Comparison of ENCODE assay signal across 8 mouse cellular contexts in the genomic region with DNA sequence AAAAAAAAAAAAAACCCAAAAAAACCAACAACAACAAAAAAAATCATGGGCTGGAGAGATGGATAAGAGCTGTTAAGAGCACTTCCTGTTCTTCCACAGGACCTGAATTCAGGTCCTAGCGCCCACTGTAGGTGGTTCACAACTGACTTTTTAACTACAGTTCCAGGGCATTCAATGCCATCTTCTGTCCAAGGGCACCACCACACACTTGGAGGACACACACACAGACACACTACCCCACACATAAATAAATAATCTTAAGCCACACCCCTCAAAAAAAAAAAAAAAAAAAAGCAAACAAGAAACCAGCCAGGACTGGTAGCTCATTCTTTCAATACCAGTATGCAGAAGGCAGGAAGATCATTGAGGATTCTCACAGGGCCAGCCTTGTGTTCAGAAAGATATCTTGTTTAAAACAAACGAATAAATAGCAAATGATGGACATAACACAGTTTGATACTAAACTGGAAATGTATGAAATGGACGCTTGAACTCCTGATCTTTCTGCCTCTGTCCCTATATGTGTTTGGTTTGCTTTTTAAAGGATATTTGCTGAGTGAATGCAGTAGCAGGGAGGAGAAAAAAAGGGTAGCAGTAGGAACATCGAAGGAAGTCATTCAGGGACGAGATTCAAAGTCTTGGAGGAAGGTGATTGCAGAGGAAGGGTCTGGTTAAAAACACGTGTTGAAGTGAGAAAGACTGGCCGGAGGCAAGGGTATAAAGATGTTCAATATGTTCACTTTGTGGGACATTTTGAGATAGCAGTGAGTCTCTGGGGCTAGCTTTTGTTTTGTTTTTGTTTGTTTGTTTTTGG. TPM values are rescaled to one million over a fixed set of nuclear protein-coding genes. Genes with fewer than 3 reads are reported as not detected.
A peak's percentile ranks its signal among the peaks of the same experiment; 100 is the strongest.
DNase-seq lines count a peak whose midpoint lies in the region; ATAC-seq and TF ChIP-seq lines count a peak whose summit lies in the region.

No protein-coding gene starts in this region.

- H3K4me3 ChIP-seq in heart, adult 2 months: peak overlapping the region; percentile 81
- peak overlapping the region; percentile 94 for H3K4me3 ChIP-seq in embryonic facial prominence, embryonic 14.5 days (ENCODE audit: low read depth, low read length)
- peak overlapping the region; percentile 82 for H3K4me3 ChIP-seq in limb, embryonic 11.5 days (ENCODE audit: low read depth, low read length)
- H3K4me3 ChIP-seq in olfactory bulb, adult 2 months (ENCODE audit: insufficient read depth, low read depth, low read length): peak overlapping the region; percentile 62

- no peaks in the 10 kb centered on the region for H3K9me3 ChIP-seq in embryonic facial prominence, embryonic 14.5 days (ENCODE audit: control insufficient read depth, low read length)
- no peaks in the 10 kb centered on the region for H3K9me3 ChIP-seq in limb, embryonic 11.5 days (ENCODE audit: control insufficient read depth, low read length)

- TF ChIP-seq POLR2A in heart, adult 2 months (IDR thresholded peaks at IDR 0.05; ENCODE audit: insufficient read depth, low read depth, low read length): no peak
- TF ChIP-seq POLR2A in olfactory bulb, adult 2 months (IDR thresholded peaks at IDR 0.05; ENCODE audit: insufficient read depth, low read depth, low read length): no peak

- no peak for ATAC-seq in embryonic facial prominence, embryonic 14.5 days (ENCODE audit: low read depth)
- ATAC-seq in limb, embryonic 11.5 days (ENCODE audit: insufficient number of reproducible peaks, low FRiP score, low TSS enrichment, low read depth): no peak

- TF ChIP-seq EP300 in heart, adult 2 months (IDR thresholded peaks at IDR 0.05; ENCODE audit: insufficient read depth, low read depth, low read length): no peak

- peak overlapping the region; percentile 64 for H3K4me2 ChIP-seq in embryonic facial prominence, embryonic 14.5 days (ENCODE audit: low read depth, low read length)
- peak overlapping the region; percentile 60 for H3K4me2 ChIP-seq in limb, embryonic 11.5 days (ENCODE audit: low read depth, severe bottlenecking)

- no peaks in the 10 kb centered on the region for H3K79me2 ChIP-seq in heart, adult 2 months (replicated peaks; ENCODE audit: control insufficient read depth, insufficient read depth, low read length)

- H3K4me1 ChIP-seq in heart, adult 2 months (ENCODE audit: control insufficient read depth, insufficient read depth, low read length): no peaks in the 10 kb centered on the region; the same call in 1 of the 2 replicates
- H3K4me1 ChIP-seq in embryonic facial prominence, embryonic 14.5 days (ENCODE audit: control insufficient read depth, insufficient read depth, low read length): peaks cover 10% of the 10 kb centered on the region; the same call in 1 of the 2 replicates
- H3K4me1 ChIP-seq in limb, embryonic 11.5 days (ENCODE audit: control insufficient read depth, insufficient read depth, low read length): 0 out of 2 replicates have a peak, but pooled peaks cover 3% of the 10 kb centered on the region
- no peaks in the 10 kb centered on the region for H3K4me1 ChIP-seq in olfactory bulb, adult 2 months (ENCODE audit: control insufficient read depth, insufficient read depth, low read length)

- peak overlapping the region; percentile 81 for H3K9ac ChIP-seq in heart, adult 2 months (ENCODE audit: low read depth, low read length)
- peak overlapping the region; percentile 86 for H3K9ac ChIP-seq in embryonic facial prominence, embryonic 14.5 days (ENCODE audit: low read depth, low read length)
- peak overlapping the region; percentile 75 for H3K9ac ChIP-seq in limb, embryonic 11.5 days (ENCODE audit: low read length)

- 17% methylated on average over 7 of the region's 7 CpGs for WGBS in heart, adult 2 months
- WGBS in embryonic facial prominence, embryonic 14.5 days: 23% methylated on average over 7 of the region's 7 CpGs
- WGBS in limb, embryonic 11.5 days: 23% methylated on average over 7 of the region's 7 CpGs
- WGBS in olfactory bulb, adult 2 months: 21% methylated on average over 7 of the region's 7 CpGs

- TF ChIP-seq CTCF in heart, adult 2 months (IDR thresholded peaks at IDR 0.05): no peak
- no peak for TF ChIP-seq CTCF in olfactory bulb, adult 2 months (IDR thresholded peaks at IDR 0.05; ENCODE audit: insufficient read depth, low read depth, low read length)

- H3K27ac ChIP-seq in heart, adult 2 months: peak overlapping the region; percentile 97
- peak overlapping the region; percentile 98 for H3K27ac ChIP-seq in embryonic facial prominence, embryonic 14.5 days (replicated peaks; ENCODE audit: low read depth, low read length)
- peak overlapping the region; percentile 93 for H3K27ac ChIP-seq in limb, embryonic 11.5 days (replicated peaks; ENCODE audit: low read depth, low read length)
- peak overlapping the region; percentile 79; the same call in 1 of the 2 replicates for H3K27ac ChIP-seq in olfactory bulb, adult 2 months (ENCODE audit: insufficient read depth, low read depth, low read length)

- no peaks in the 10 kb centered on the region; the same call in 1 of the 2 replicates for H3K36me3 ChIP-seq in heart, adult 2 months (ENCODE audit: control insufficient read depth, insufficient read depth, low read length)
- H3K36me3 ChIP-seq in embryonic facial prominence, embryonic 14.5 days (ENCODE audit: control insufficient read depth, insufficient read depth, low read length): no peaks in the 10 kb centered on the region
- H3K36me3 ChIP-seq in limb, embryonic 11.5 days (ENCODE audit: control insufficient read depth, insufficient read depth, low read length): no peaks in the 10 kb centered on the region

- no peak for DNase-seq in heart, adult 2 months
- no peak for DNase-seq in heart, adult 9 months (ENCODE audit: low spot score in 2 of 2)
- DNase-seq in CD4-positive helper T cell, adult 2 months (ENCODE audit: low read depth, low spot score): peak; percentile 56
- DNase-seq in embryonic facial prominence, embryonic 14.5 days (ENCODE audit: low spot score): no peak
- DNase-seq in limb, embryonic 11.5 days (ENCODE audit: low spot score): no peak
- DNase-seq in adrenal gland, adult 2 months: no peak
- no peak for DNase-seq in left cerebral cortex, postnatal 14 days (ENCODE audit: low spot score in 2 of 2)

- no peaks in the 10 kb centered on the region for H3K27me3 ChIP-seq in heart, adult 2 months (ENCODE audit: control insufficient read depth, insufficient read depth, low read length)
- no peaks in the 10 kb centered on the region for H3K27me3 ChIP-seq in embryonic facial prominence, embryonic 14.5 days (replicated peaks; ENCODE audit: control insufficient read depth, insufficient read depth, low read length)
- no peaks in the 10 kb centered on the region for H3K27me3 ChIP-seq in limb, embryonic 11.5 days (ENCODE audit: control insufficient read depth, insufficient read depth, low read length)

- intact Hi-C loops in heart, adult 2 months (cut with DNase I): loop anchor here (5.0 to 10.0 kb wide), 2 partner anchors 108 to 1290 kb away; a partner anchor contains a TSS
- intact Hi-C loops in left cerebral cortex, postnatal 14 days (cut with DNase I): no loop called here

RNA-seq across cellular contexts. Expression of a gene that starts 1.1 kb away (rescaled TPM):
- under 1 TPM; 0.34 to 0.66 TPM for total RNA-seq in heart, adult 2 months (2021)
- polyA plus RNA-seq in heart, adult 2 months (2012; rRNA removed): 0.20 and 0.35 TPM in 2 replicates
- polyA plus RNA-seq in embryonic facial prominence, embryonic 14.5 days (2014; fragmentation: Nextera tagmentation; extraction: Ambion mirVana): 43.2 and 50.2 TPM in 2 replicates
- 97.2 and 103 TPM in 2 replicates for polyA plus RNA-seq in limb, embryonic 11.5 days (2014; fragmentation: Nextera tagmentation; extraction: Ambion mirVana)
- 63.0 TPM in 1 of 2 replicates, not detected in the other for polyA plus RNA-seq in olfactory bulb, adult 2 months (2012; ENCODE audit: insufficient read depth, insufficient read length, low replicate concordance, missing spikeins)
- 1 to 10 TPM; 1.1 to 1.6 TPM for total RNA-seq in adrenal gland, adult 2 months (2021)
- polyA plus RNA-seq in adrenal gland, adult 2 months (2012; rRNA removed): 0.04 and 0.22 TPM in 2 replicates
- 1 to 10 TPM; 1.3 to 1.7 TPM for total RNA-seq in left cerebral cortex, postnatal 14 days (2021)

RNA-seq across cellular contexts. Expression of a gene that starts 37.5 kb away (rescaled TPM):
- total RNA-seq in heart, adult 2 months (2021): 10 to 100 TPM; 52.2 to 99.8 TPM
- polyA plus RNA-seq in heart, adult 2 months (2012; rRNA removed): 24.0 and 50.6 TPM in 2 replicates
- 50.3 and 51.1 TPM in 2 replicates for polyA plus RNA-seq in embryonic facial prominence, embryonic 14.5 days (2014; fragmentation: Nextera tagmentation; extraction: Ambion mirVana)
- polyA plus RNA-seq in limb, embryonic 11.5 days (2014; fragmentation: Nextera tagmentation; extraction: Ambion mirVana): 40.5 and 48.9 TPM in 2 replicates
- 94.3 TPM in 1 of 2 replicates, not detected in the other for polyA plus RNA-seq in olfactory bulb, adult 2 months (2012; ENCODE audit: insufficient read depth, insufficient read length, low replicate concordance, missing spikeins)
- total RNA-seq in adrenal gland, adult 2 months (2021): 100 to 1,000 TPM in 1 of 2 experiments, 10 to 100 TPM in 1; 95.7 to 121 TPM
- polyA plus RNA-seq in adrenal gland, adult 2 months (2012; rRNA removed): 12.1 and 17.1 TPM in 2 replicates
- 10 to 100 TPM; 48.3 to 77.1 TPM for total RNA-seq in left cerebral cortex, postnatal 14 days (2021)

RNA-seq across cellular contexts. Expression of a gene that starts 59.5 kb away (rescaled TPM):
- total RNA-seq in heart, adult 2 months (2021): 1 to 10 TPM; 2.2 to 4.2 TPM
- polyA plus RNA-seq in heart, adult 2 months (2012; rRNA removed): 2.0 and 2.3 TPM in 2 replicates
- polyA plus RNA-seq in embryonic facial prominence, embryonic 14.5 days (2014; fragmentation: Nextera tagmentation; extraction: Ambion mirVana): 6.2 and 6.7 TPM in 2 replicates
- 4.7 and 4.8 TPM in 2 replicates for polyA plus RNA-seq in limb, embryonic 11.5 days (2014; fragmentation: Nextera tagmentation; extraction: Ambion mirVana)
- polyA plus RNA-seq in olfactory bulb, adult 2 months (2012; ENCODE audit: insufficient read depth, insufficient read length, low replicate concordance, missing spikeins): not detected in 2 replicates
- total RNA-seq in adrenal gland, adult 2 months (2021): 10 to 100 TPM; 38.0 to 79.8 TPM
- polyA plus RNA-seq in adrenal gland, adult 2 months (2012; rRNA removed): 162 and 413 TPM in 2 replicates
- total RNA-seq in left cerebral cortex, postnatal 14 days (2021): 1 to 10 TPM; 2.2 to 3.4 TPM

Comparison
In these comparisons a context has a peak if more than half of its experiments do, and no peak if none do; other contexts are left out.
1. RNA of a gene that starts 1.1 kb away (polyA plus RNA-seq): 97.2 to 103 TPM in limb, embryonic 11.5 days, 63.0 TPM in olfactory bulb, adult 2 months and 43.2 to 50.2 TPM in embryonic facial prominence, embryonic 14.5 days; 0.04 to 0.22 TPM in adrenal gland, adult 2 months and 0.20 to 0.35 TPM in heart, adult 2 months; every median in the first group is over 10 times any median in the second.
2. RNA of a gene that starts 59.5 kb away (polyA plus RNA-seq): 162 to 413 TPM in adrenal gland, adult 2 months; 6.2 to 6.7 TPM in embryonic facial prominence, embryonic 14.5 days, 4.7 to 4.8 TPM in limb, embryonic 11.5 days, 2.0 to 2.3 TPM in heart, adult 2 months and not detected in olfactory bulb, adult 2 months; every median in the first group is over 10 times any median in the second.
3. Peak in every context shown above with its lines, with median percentiles within 50 percentile points of each other: H3K27ac ChIP-seq, H3K4me3 ChIP-seq and H3K9ac ChIP-seq.